In genomic region chr3:113629606-113630359, GRCm38 (mm10) we compare ENCODE assay signal across 7 mouse cellular contexts. TPM values are rescaled to one million over a fixed set of nuclear protein-coding genes. Genes with fewer than 3 reads are reported as not detected.
A peak's percentile ranks its signal among the peaks of the same experiment; 100 is the strongest.
DNase-seq lines count a peak whose midpoint lies in the region; ATAC-seq lines count a peak whose summit lies in the region.

Rnpc3 (minus strand) TSS chr3:113630149.

- peak within 1 kb of the TSS; percentile 60 for H3K4me2 ChIP-seq in embryonic facial prominence, embryonic 12.5 days (replicated peaks)
- H3K4me2 ChIP-seq in limb, embryonic 11.5 days (ENCODE audit: low read depth, severe bottlenecking) = peak within 1 kb of the TSS; percentile 50
- H3K4me2 ChIP-seq in midbrain, embryonic 14.5 days (ENCODE audit: low read length) = peak within 1 kb of the TSS; percentile 84

- H3K36me3 ChIP-seq in embryonic facial prominence, embryonic 12.5 days = peaks cover 2% of the 10 kb centered on the region; the same call in 1 of the 2 replicates
- H3K36me3 ChIP-seq in limb, embryonic 11.5 days (ENCODE audit: control insufficient read depth, insufficient read depth, low read length) = no peaks in the 10 kb centered on the region
- peaks cover 13% of the 10 kb centered on the region for H3K36me3 ChIP-seq in midbrain, embryonic 14.5 days (ENCODE audit: control insufficient read depth, insufficient read depth, low read length)

- peak; percentile 97 for DNase-seq in adrenal gland, postnatal 25 days
- DNase-seq in heart, adult 11 months = peak; percentile 99
- DNase-seq in kidney, adult 18-20 months = peak; percentile 96
- peak; percentile 97 for DNase-seq in limb, embryonic 11.5 days (ENCODE audit: low spot score)
- DNase-seq in midbrain, embryonic 14.5 days = peak; percentile 100
- peak; percentile 90 to 95 for DNase-seq in spleen, adult 18-20 months

- peak; percentile 98 for ATAC-seq in embryonic facial prominence, embryonic 12.5 days (ENCODE audit: insufficient number of reproducible peaks, insufficient read depth, low FRiP score, low TSS enrichment)
- peak; percentile 98 for ATAC-seq in limb, embryonic 11.5 days (ENCODE audit: insufficient number of reproducible peaks, low FRiP score, low TSS enrichment, low read depth)
- peak; percentile 98 for ATAC-seq in midbrain, embryonic 14.5 days (ENCODE audit: low FRiP score, low TSS enrichment)

- H3K9me3 ChIP-seq in embryonic facial prominence, embryonic 12.5 days = no peaks in the 10 kb centered on the region
- no peaks in the 10 kb centered on the region for H3K9me3 ChIP-seq in limb, embryonic 11.5 days (ENCODE audit: control insufficient read depth, low read length)
- H3K9me3 ChIP-seq in midbrain, embryonic 14.5 days (ENCODE audit: control insufficient read depth, low read length) = no peaks in the 10 kb centered on the region

- peak within 1 kb of the TSS; percentile 74 for H3K4me3 ChIP-seq in embryonic facial prominence, embryonic 12.5 days
- H3K4me3 ChIP-seq in limb, embryonic 11.5 days (ENCODE audit: low read depth, low read length) = peak within 1 kb of the TSS; percentile 51
- H3K4me3 ChIP-seq in midbrain, embryonic 14.5 days (replicated peaks; ENCODE audit: low read depth, low read length) = peak within 1 kb of the TSS; percentile 71

- under 1% methylated on average over 68 of the region's 70 CpGs for WGBS in embryonic facial prominence, embryonic 12.5 days
- under 1% methylated on average over 62 of the region's 70 CpGs for WGBS in limb, embryonic 11.5 days
- under 1% methylated on average over 69 of the region's 70 CpGs for WGBS in midbrain, embryonic 14.5 days

- H3K9ac ChIP-seq in embryonic facial prominence, embryonic 12.5 days = peak within 1 kb of the TSS; percentile 77
- peak within 1 kb of the TSS; percentile 83 for H3K9ac ChIP-seq in limb, embryonic 11.5 days (ENCODE audit: low read length)
- H3K9ac ChIP-seq in midbrain, embryonic 14.5 days (replicated peaks; ENCODE audit: low read length) = peak within 1 kb of the TSS; percentile 87

- no peaks in the 10 kb centered on the region for H3K27me3 ChIP-seq in embryonic facial prominence, embryonic 12.5 days
- no peaks in the 10 kb centered on the region for H3K27me3 ChIP-seq in limb, embryonic 11.5 days (ENCODE audit: control insufficient read depth, insufficient read depth, low read length)
- no peaks in the 10 kb centered on the region for H3K27me3 ChIP-seq in midbrain, embryonic 14.5 days (ENCODE audit: control insufficient read depth, insufficient read depth, low read length)

- H3K27ac ChIP-seq in embryonic facial prominence, embryonic 12.5 days = peak within 1 kb of the TSS; percentile 99
- peak within 1 kb of the TSS; percentile 92 for H3K27ac ChIP-seq in limb, embryonic 11.5 days (replicated peaks; ENCODE audit: low read depth, low read length)
- H3K27ac ChIP-seq in midbrain, embryonic 14.5 days (replicated peaks; ENCODE audit: low read depth, low read length) = peak within 1 kb of the TSS; percentile 98

- no peaks in the 10 kb centered on the region for H3K4me1 ChIP-seq in embryonic facial prominence, embryonic 12.5 days
- no peaks in the 10 kb centered on the region for H3K4me1 ChIP-seq in limb, embryonic 11.5 days (ENCODE audit: control insufficient read depth, insufficient read depth, low read length)
- peaks cover 6% of the 10 kb centered on the region; the same call in 1 of the 2 replicates for H3K4me1 ChIP-seq in midbrain, embryonic 14.5 days (ENCODE audit: control insufficient read depth, insufficient read depth, low read length)

RNA-seq across cellular contexts. Expression of gene Rnpc3, which starts in this region (rescaled TPM):
- total RNA-seq in adrenal gland, postnatal 25 days (2021) = 29.5 and 34.5 TPM in 2 replicates
- polyA plus RNA-seq in embryonic facial prominence, embryonic 12.5 days (2016; fragmentation: Nextera tagmentation; extraction: Ambion mirVana) = 42.1 and 44.7 TPM in 2 replicates
- polyA plus RNA-seq in limb, embryonic 11.5 days (2014; fragmentation: Nextera tagmentation; extraction: Ambion mirVana) = 39.8 and 43.6 TPM in 2 replicates
- 64.0 and 78.9 TPM in 2 replicates for polyA plus RNA-seq in midbrain, embryonic 14.5 days (2014; fragmentation: Nextera tagmentation; extraction: Ambion mirVana)

Comparison
In these comparisons a context has a peak if more than half of its experiments do, and no peak if none do; other contexts are left out.
1. Peak in every context shown above with its lines: DNase-seq, ATAC-seq, H3K4me3 ChIP-seq and H3K27ac ChIP-seq.